Mouse (Mus musculus): Measurements from ENCODE around the gene Dgki.

Dgki gene

GRCm38 (mm10) chr6:36808306-36809058 is 491.5 kb downstream of the Dgki start:
- DNase-seq (ENCODE audit: low spot score), result no peak

GRCm38 (mm10) chr6:36806906-36807305 is 493.1 kb downstream of the Dgki start:
- no peak for DNase-seq (ENCODE audit: low spot score)

GRCm38 (mm10) chr6:36800309-36800946 is 499.6 kb downstream of the Dgki start:
- no peak for DNase-seq (ENCODE audit: low spot score)

- no peak for DNase-seq (ENCODE audit: low spot score)
These were observed 502.8 kb downstream of the Dgki start for GRCm38 (mm10) chr6:36797066-36797655.
